Mouse (Mus musculus) cortical plate, adult 2 months (tissue): ENCODE measurements around the gene Cradd.

Experiments
- CTCF ChIP-seq: fragments of 200-500 bp; IDR thresholded peaks from 2 replicates; pipeline ENCODE4 v1.5.1; 2011; ENCODE audit warnings: mild to moderate bottlenecking, control low read depth, low read length; ENCODE audit not compliant: insufficient read depth; ENCODE audit errors: extremely low read depth
- POLR2A ChIP-seq: fragments of 200-500 bp; IDR thresholded peaks from 2 replicates; pipeline ENCODE4 v1.6.1; 2011; ENCODE audit warnings: mild to moderate bottlenecking, low read length, control low read depth; ENCODE audit not compliant: insufficient read depth; ENCODE audit errors: extremely low read depth

- no peak for TF ChIP-seq POLR2A
- no peak for TF ChIP-seq CTCF
These were observed 78.8 kb downstream of the Cradd start for GRCm38 (mm10) chr10:95244961-95245679.
